Mouse (Mus musculus): ENCODE measurements around the gene Bscl2.
"Not testable (repeated sequence)": the region's sequence is repeated elsewhere in the genome, so short reads cannot be mapped to it uniquely, and the experiment has no call there.

Gene Bscl2

GRCm38 (mm10) chr19:8872266-8872840 is 35.1 kb downstream of the Bscl2 start:
- DNase-seq (ENCODE audit: low read depth) = no peak

- no peak for DNase-seq (ENCODE audit: low read depth)
Measured at GRCm38 (mm10) chr19:8875031-8875430, 37.8 kb downstream of the Bscl2 start.

- peak; percentile 67 for DNase-seq (ENCODE audit: low read depth)
Measured at GRCm38 (mm10) chr19:8880311-8881033, 43.2 kb downstream of the Bscl2 start, which contains the start of gene Uqcc3. Gene Uqcc3, minus strand, starts transcription at chr19:8880923.

GRCm38 (mm10) chr19:8881034-8881392 is 43.7 kb downstream of the Bscl2 start:
- no peak for DNase-seq (ENCODE audit: low read depth)

- no peak for DNase-seq (ENCODE audit: low read depth)
Measured at GRCm38 (mm10) chr19:8883616-8884015, 46.3 kb downstream of the Bscl2 start, which contains the start of the genes Lbhd1 and Gm49403. Gene Lbhd1, plus strand, starts transcription at chr19:8883732. Gene Gm49403, plus strand, starts transcription at chr19:8883930.

GRCm38 (mm10) chr19:8886916-8887584 is 49.8 kb downstream of the Bscl2 start:
- no peak for DNase-seq (ENCODE audit: low read depth)

- DNase-seq (ENCODE audit: low read depth) = no peak
Measured at GRCm38 (mm10) chr19:8887585-8888463, 50.6 kb downstream of the Bscl2 start.

- peak; percentile 79 for DNase-seq (ENCODE audit: low read depth)
Measured at GRCm38 (mm10) chr19:8888511-8889385, 51.5 kb downstream of the Bscl2 start, which contains the start of the genes 1810009A15Rik and Gm49416. Gene 1810009A15Rik, plus strand, starts transcription at chr19:8888853. Gene Gm49416, plus strand, starts transcription at chr19:8888926.

- no peak for DNase-seq (ENCODE audit: low read depth)
Measured at GRCm38 (mm10) chr19:8892829-8893766, 55.8 kb downstream of the Bscl2 start, which contains the start of gene Ints5. Gene Ints5, plus strand, starts transcription at chr19:8893005.

- no peak for DNase-seq (ENCODE audit: low read depth)
Measured at GRCm38 (mm10) chr19:8895397-8895960, 58.2 kb downstream of the Bscl2 start.

GRCm38 (mm10) chr19:8896231-8896630 is 59.0 kb downstream of the Bscl2 start:
- DNase-seq (ENCODE audit: low read depth) = not testable (repeated sequence)

GRCm38 (mm10) chr19:8897211-8897864 is 60.1 kb downstream of the Bscl2 start:
- not testable (repeated sequence) for DNase-seq (ENCODE audit: low read depth)

GRCm38 (mm10) chr19:8897865-8898495 is 60.7 kb downstream of the Bscl2 start, which contains the start of gene Ganab:
Gene Ganab, plus strand, starts transcription at chr19:8898071.
- DNase-seq (ENCODE audit: low read depth) = peak; percentile 80
